Mouse (Mus musculus) embryonic facial prominence, embryonic 13.5 days (tissue): ENCODE measurements around the gene Mitd1. TPM values are rescaled to one million over a fixed set of nuclear protein-coding genes. Genes with fewer than 3 reads are reported as not detected.

ENCODE experiments used
- ATAC-seq: fragments of 200-750 bp; cut with Nextera tagmentation; 2 replicates; pipeline ENCODE4 v1.8.0; 2017; ENCODE audit warnings: low read depth; ENCODE audit not compliant: insufficient number of reproducible peaks, insufficient read depth, low FRiP score, low TSS enrichment
- H3K27ac ChIP-seq: fragments of 300-500 bp; sonication (generic); 2 replicates; pipeline ENCODE4 v1.5.1; 2015; ENCODE audit warnings: moderate library complexity, mild to moderate bottlenecking, inconsistent platforms
- H3K27me3 ChIP-seq: fragments of 300-500 bp; sonication (generic); 2 replicates; pipeline ENCODE4 v1.6.1; 2015; ENCODE audit warnings: mild to moderate bottlenecking, inconsistent platforms
- H3K36me3 ChIP-seq: fragments of 300-500 bp; sonication (generic); 2 replicates; pipeline ENCODE4 v1.6.1; 2015; ENCODE audit warnings: mild to moderate bottlenecking, inconsistent platforms
- H3K4me1 ChIP-seq: fragments of 300-500 bp; sonication (generic); 2 replicates; pipeline ENCODE4 v1.6.1; 2015; ENCODE audit warnings: inconsistent platforms
- H3K4me2 ChIP-seq: fragments of 300-500 bp; sonication (generic); 2 replicates; pipeline ENCODE4 v1.6.1; 2015; ENCODE audit warnings: moderate library complexity, mild to moderate bottlenecking, inconsistent platforms
- H3K4me3 ChIP-seq: fragments of 300-500 bp; sonication (generic); 2 replicates; pipeline ENCODE4 v1.5.1; 2015; ENCODE audit warnings: mild to moderate bottlenecking, inconsistent platforms
- H3K9ac ChIP-seq: fragments of 300-500 bp; sonication (generic); 2 replicates; pipeline ENCODE4 v1.6.1; 2015; ENCODE audit warnings: mild to moderate bottlenecking, inconsistent platforms
- H3K9me3 ChIP-seq: fragments of 300-500 bp; sonication (generic); 2 replicates; pipeline ENCODE4 v1.6.1; 2016; ENCODE audit warnings: inconsistent platforms
- WGBS: fragments of 180-500 bp; shearing (Covaris S2); methylation state at CpG from one replicate; pipeline ENCODE4 v1.1.7; 2015; ENCODE audit warnings: mixed read lengths; 5-methylcytosine and 5-hydroxymethylcytosine counted together
- polyA plus RNA-seq: library from polyadenylated mRNA; unstranded; fragments of >200 nt; fragmentation: Nextera tagmentation; extraction: Ambion mirVana; gene quantifications from 2 replicates; pipeline ENCODE4 v1.2.1, GENCODE M21; 2015

Gene Mitd1
- polyA plus RNA-seq, 1 experiment from 2014 or later = 27.7 TPM

- Histone ChIP-seq H3K27ac (no peak overlapping the region), H3K4me3 (peak overlapping the region; percentile 80), H3K4me2 (peak overlapping the region; percentile 84), H3K9me3 (no peaks in the 10 kb centered on the region), H3K36me3 (peaks cover 28% of the 10 kb centered on the region), H3K27me3 (no peaks in the 10 kb centered on the region), H3K9ac (no peak overlapping the region), H3K4me1 (peaks cover 20% of the 10 kb centered on the region)
- no peak for ATAC-seq
- 64% methylated on average over 3 of the region's 3 CpGs for WGBS
Observed at GRCm38 (mm10) chr1:37891400-37891799, 1.2 kb upstream of the Mitd1 start.

- H3K27ac ChIP-seq = no peak overlapping the region
- H3K9me3 ChIP-seq = no peaks in the 10 kb centered on the region
- 75% methylated on average over 7 of the region's 7 CpGs for WGBS
- peak overlapping the region; percentile 80 for H3K4me3 ChIP-seq
- peaks cover 16% of the 10 kb centered on the region for H3K36me3 ChIP-seq
- H3K27me3 ChIP-seq = no peaks in the 10 kb centered on the region
- no peak for ATAC-seq
- H3K4me1 ChIP-seq = peaks cover 20% of the 10 kb centered on the region
- peak overlapping the region; percentile 81 for H3K9ac ChIP-seq
- peak overlapping the region; percentile 84 for H3K4me2 ChIP-seq
Observed at GRCm38 (mm10) chr1:37889206-37889605, 1.0 kb downstream of the Mitd1 start.

DNA sequence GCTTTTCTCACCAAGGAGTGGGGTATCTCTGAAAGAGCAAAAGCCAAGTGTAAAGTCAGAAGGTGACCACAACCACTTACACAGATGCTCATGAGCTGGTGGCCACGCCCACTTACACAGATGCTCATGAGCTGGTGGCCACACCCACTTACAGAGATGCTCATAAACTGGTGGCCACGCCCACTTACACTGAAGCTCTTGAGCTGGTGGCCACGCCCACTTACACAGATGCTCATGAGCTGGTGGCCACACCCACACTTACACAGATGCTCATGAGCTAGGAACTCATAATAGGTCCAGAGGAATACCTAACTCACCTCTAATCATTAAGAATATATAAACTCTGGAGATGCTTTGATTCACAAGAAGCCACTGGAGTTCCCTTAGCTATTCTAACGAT lies 5.8 kb downstream of the Mitd1 start:
- Histone ChIP-seq H3K27ac (no peak overlapping the region), H3K4me1 (peaks cover 5% of the 10 kb centered on the region), H3K9ac (no peak overlapping the region), H3K27me3 (no peaks in the 10 kb centered on the region), H3K36me3 (peaks cover 44% of the 10 kb centered on the region), H3K9me3 (no peaks in the 10 kb centered on the region), H3K4me2 (no peak overlapping the region), H3K4me3 (no peak overlapping the region)
- no peak for ATAC-seq
- WGBS = 73% methylated on average over 4 of the region's 4 CpGs

GRCm38 (mm10) chr1:37883411-37883810 lies 6.8 kb downstream of the Mitd1 start:
- WGBS = 80% methylated on average over 4 of the region's 4 CpGs
- Histone ChIP-seq H3K9ac (no peak overlapping the region), H3K4me2 (no peak overlapping the region), H3K4me1 (no peaks in the 10 kb centered on the region), H3K9me3 (no peaks in the 10 kb centered on the region), H3K4me3 (no peak overlapping the region), H3K36me3 (peaks cover 54% of the 10 kb centered on the region), H3K27ac (no peak overlapping the region), H3K27me3 (no peaks in the 10 kb centered on the region)
- ATAC-seq = no peak

DNA sequence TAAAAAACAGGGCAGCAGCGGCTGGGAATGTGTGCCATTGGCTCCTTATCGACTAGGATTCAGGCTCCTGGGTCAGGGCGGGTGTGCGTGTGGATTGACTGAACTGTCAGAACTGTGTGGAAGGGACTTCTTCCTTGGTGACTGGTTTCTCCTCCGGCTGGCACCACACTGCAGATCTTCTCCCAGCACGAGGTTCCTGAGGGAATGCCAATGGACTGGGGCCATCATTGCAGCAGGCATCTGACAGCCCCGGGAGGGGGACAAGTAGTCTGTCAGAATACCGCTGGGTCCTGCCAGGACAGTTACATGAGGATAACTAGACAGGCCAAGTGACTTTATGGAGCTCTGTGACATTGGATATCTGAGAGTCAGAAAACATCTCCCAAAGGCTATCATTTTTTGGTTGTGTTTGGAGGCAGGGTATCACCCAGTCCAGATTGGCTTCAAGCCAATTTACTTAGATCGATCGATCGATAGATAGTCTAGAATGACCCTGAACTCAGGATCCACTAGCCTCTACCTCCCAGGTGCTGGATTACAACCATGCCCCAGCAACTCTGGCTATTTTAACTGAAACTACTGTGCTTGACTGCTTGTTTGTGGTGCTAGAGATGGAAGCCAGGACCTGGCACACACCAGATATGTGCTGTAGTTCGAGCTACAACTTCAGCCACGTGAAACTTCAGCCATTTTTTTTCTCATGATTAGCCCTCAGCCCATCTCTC lies 12.3 kb downstream of the Mitd1 start:
- Histone ChIP-seq H3K27me3 (no peaks in the 10 kb centered on the region), H3K4me3 (no peak overlapping the region), H3K4me2 (no peak overlapping the region), H3K27ac (no peak overlapping the region), H3K9me3 (no peaks in the 10 kb centered on the region), H3K9ac (no peak overlapping the region), H3K36me3 (peaks cover 71% of the 10 kb centered on the region), H3K4me1 (peaks cover 2% of the 10 kb centered on the region; the same call in 1 of the 2 replicates)
- ATAC-seq = no peak
- 94% methylated on average over 13 of the region's 13 CpGs for WGBS

- no peak for ATAC-seq
- Histone ChIP-seq H3K4me3 (0 out of 2 replicates have a peak overlapping the region, but pooled peaks have one; percentile 57), H3K9ac (no peak overlapping the region), H3K27me3 (peaks cover 7% of the 10 kb centered on the region), H3K9me3 (no peaks in the 10 kb centered on the region), H3K4me2 (peak overlapping the region; percentile 73), H3K27ac (no peak overlapping the region), H3K4me1 (peaks cover 10% of the 10 kb centered on the region; the same call in 1 of the 2 replicates), H3K36me3 (peaks cover 35% of the 10 kb centered on the region)
- WGBS = 91% methylated on average over 4 of the region's 4 CpGs
Observed at GRCm38 (mm10) chr1:37873157-37873556, 17.1 kb downstream of the Mitd1 start.

GRCm38 (mm10) chr1:37872131-37873067 lies 17.8 kb downstream of the Mitd1 start:
- peak overlapping the region; percentile 73 for H3K4me2 ChIP-seq
- H3K9ac ChIP-seq = peak overlapping the region; percentile 69
- H3K4me1 ChIP-seq = peaks cover 10% of the 10 kb centered on the region; the same call in 1 of the 2 replicates
- no peaks in the 10 kb centered on the region for H3K9me3 ChIP-seq
- H3K27me3 ChIP-seq = peaks cover 7% of the 10 kb centered on the region
- H3K4me3 ChIP-seq = peak overlapping the region; percentile 57
- ATAC-seq = peak; percentile 77
- peak overlapping the region; percentile 82 for H3K27ac ChIP-seq
- peaks cover 28% of the 10 kb centered on the region for H3K36me3 ChIP-seq
- 6% methylated on average over 33 of the region's 33 CpGs for WGBS

GRCm38 (mm10) chr1:37871704-37872103 lies 18.5 kb downstream of the Mitd1 start, which contains the start of gene Lipt1:
Lipt1 (plus strand) TSS chr1:37871738.
- Histone ChIP-seq H3K4me2 (peak within 1 kb of the TSS; percentile 73), H3K4me1 (peaks cover 10% of the 10 kb centered on the region; the same call in 1 of the 2 replicates), H3K27ac (peak within 1 kb of the TSS; percentile 82), H3K27me3 (peaks cover 7% of the 10 kb centered on the region), H3K9me3 (no peaks in the 10 kb centered on the region), H3K36me3 (peaks cover 21% of the 10 kb centered on the region), H3K4me3 (peak within 1 kb of the TSS; percentile 57), H3K9ac (peak within 1 kb of the TSS; percentile 69)
- ATAC-seq = peak; percentile 44; the same call in 1 of the 2 replicates
- 6% methylated on average over 7 of the region's 7 CpGs for WGBS

DNA sequence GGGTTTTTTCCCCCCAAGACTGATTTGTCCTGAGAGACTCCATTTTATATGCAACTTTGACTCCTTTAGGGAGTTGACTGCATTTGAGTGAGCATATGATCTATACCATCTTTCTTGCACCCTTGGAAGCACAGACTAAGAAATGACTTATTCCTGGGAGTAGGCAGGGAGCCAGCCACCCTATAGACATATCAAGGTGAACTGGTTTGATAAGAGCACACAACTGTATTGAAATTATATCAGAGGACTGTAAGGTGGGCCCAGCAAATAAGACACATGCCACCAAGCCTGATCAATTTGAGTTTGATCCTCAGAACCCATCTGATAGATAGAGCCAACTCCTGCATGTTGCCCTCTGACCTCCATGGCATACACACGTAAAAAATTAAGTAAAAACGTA lies 20.8 kb downstream of the Mitd1 start:
- H3K36me3 ChIP-seq = no peaks in the 10 kb centered on the region
- peaks cover 10% of the 10 kb centered on the region for H3K4me1 ChIP-seq
- WGBS = 55% methylated on average over 2 of the region's 2 CpGs
- no peak overlapping the region for H3K4me2 ChIP-seq
- H3K4me3 ChIP-seq = no peak overlapping the region
- peaks cover 7% of the 10 kb centered on the region for H3K27me3 ChIP-seq
- H3K27ac ChIP-seq = no peak overlapping the region
- H3K9me3 ChIP-seq = no peaks in the 10 kb centered on the region
- H3K9ac ChIP-seq = no peak overlapping the region
- ATAC-seq = no peak

- ATAC-seq = no peak
- Histone ChIP-seq H3K36me3 (no peaks in the 10 kb centered on the region), H3K27ac (no peak overlapping the region), H3K27me3 (peaks cover 7% of the 10 kb centered on the region), H3K9me3 (no peaks in the 10 kb centered on the region), H3K4me2 (no peak overlapping the region), H3K4me3 (no peak overlapping the region), H3K4me1 (peaks cover 10% of the 10 kb centered on the region), H3K9ac (no peak overlapping the region)
- WGBS = 60% methylated on average over 10 of the region's 10 CpGs
Observed at GRCm38 (mm10) chr1:37868640-37869039, 21.6 kb downstream of the Mitd1 start.

GRCm38 (mm10) chr1:37867684-37868322 lies 22.4 kb downstream of the Mitd1 start:
- 74% methylated on average over 10 of the region's 10 CpGs for WGBS
- H3K9ac ChIP-seq = no peak overlapping the region
- no peak overlapping the region for H3K4me3 ChIP-seq
- H3K4me2 ChIP-seq = no peak overlapping the region
- ATAC-seq = no peak
- peaks cover 7% of the 10 kb centered on the region for H3K27me3 ChIP-seq
- no peaks in the 10 kb centered on the region for H3K36me3 ChIP-seq
- H3K27ac ChIP-seq = no peak overlapping the region
- peaks cover 8% of the 10 kb centered on the region for H3K4me1 ChIP-seq
- H3K9me3 ChIP-seq = no peaks in the 10 kb centered on the region
